Mouse (Mus musculus): ENCODE results near the gene Lrrc32.
A peak's percentile ranks its signal among the peaks of the same experiment; 100 is the strongest.

Gene Lrrc32

GRCm38 (mm10) chr7:98488398-98489130 is 519 bp upstream of the Lrrc32 start:
- no peak for DNase-seq (ENCODE audit: low read depth, low spot score)

- peak; percentile 41 for DNase-seq (ENCODE audit: low read depth, low spot score)
Observed at GRCm38 (mm10) chr7:98489623-98490084, 571 bp downstream of the Lrrc32 start.

- DNase-seq (ENCODE audit: low read depth, low spot score) = no peak
Observed at GRCm38 (mm10) chr7:98490328-98490727, 1.2 kb downstream of the Lrrc32 start.

GRCm38 (mm10) chr7:98490911-98491310 is 1.8 kb downstream of the Lrrc32 start:
- DNase-seq (ENCODE audit: low read depth, low spot score) = no peak

GRCm38 (mm10) chr7:98491451-98492200 is 2.5 kb downstream of the Lrrc32 start:
- DNase-seq (ENCODE audit: low read depth, low spot score) = no peak

GRCm38 (mm10) chr7:98492331-98492730 is 3.2 kb downstream of the Lrrc32 start:
- DNase-seq (ENCODE audit: low read depth, low spot score) = no peak

- no peak for DNase-seq (ENCODE audit: low read depth, low spot score)
Observed at GRCm38 (mm10) chr7:98493307-98493706, 4.2 kb downstream of the Lrrc32 start.

GRCm38 (mm10) chr7:98493901-98494480 is 4.9 kb downstream of the Lrrc32 start:
- no peak for DNase-seq (ENCODE audit: low read depth, low spot score)

GRCm38 (mm10) chr7:98495591-98495990 is 6.5 kb downstream of the Lrrc32 start:
- DNase-seq (ENCODE audit: low read depth, low spot score) = no peak

GRCm38 (mm10) chr7:98497451-98497850 is 8.4 kb downstream of the Lrrc32 start:
- no peak for DNase-seq (ENCODE audit: low read depth, low spot score)

- DNase-seq (ENCODE audit: low read depth, low spot score) = no peak
Observed at GRCm38 (mm10) chr7:98498101-98498500, 9.0 kb downstream of the Lrrc32 start.

- no peak for DNase-seq (ENCODE audit: low read depth, low spot score)
Observed at GRCm38 (mm10) chr7:98498656-98499560, 9.8 kb downstream of the Lrrc32 start.

- DNase-seq (ENCODE audit: low read depth, low spot score) = no peak
Observed at GRCm38 (mm10) chr7:98499561-98500292, 10.6 kb downstream of the Lrrc32 start.

- peak; percentile 84 for DNase-seq (ENCODE audit: low read depth, low spot score)
Observed at GRCm38 (mm10) chr7:98500470-98500869, 11.4 kb downstream of the Lrrc32 start.

GRCm38 (mm10) chr7:98501078-98501477 is 12.0 kb downstream of the Lrrc32 start:
- no peak for DNase-seq (ENCODE audit: low read depth, low spot score)

GRCm38 (mm10) chr7:98502921-98503320 is 13.8 kb downstream of the Lrrc32 start:
- DNase-seq (ENCODE audit: low read depth, low spot score) = no peak

- no peak for DNase-seq (ENCODE audit: low read depth, low spot score)
Observed at GRCm38 (mm10) chr7:98503951-98504647, 15.0 kb downstream of the Lrrc32 start.

GRCm38 (mm10) chr7:98504726-98505314 is 15.7 kb downstream of the Lrrc32 start:
- peak; percentile 67 for DNase-seq (ENCODE audit: low read depth, low spot score)

- DNase-seq (ENCODE audit: low read depth, low spot score) = no peak
Observed at GRCm38 (mm10) chr7:98505664-98506063, 16.6 kb downstream of the Lrrc32 start.

All from skeletal muscle tissue, adult 2 months (tissue).